Mouse (Mus musculus): ENCODE results near the gene Slc30a2.

GRCm38 (mm10) chr4:134352929-134353328, 9.9 kb downstream of the Slc30a2 start:
- no peak for TF ChIP-seq CTCF (IDR thresholded peaks at IDR 0.05; ENCODE audit: borderline replicate concordance, insufficient read depth, low read depth, low read length)
- TF ChIP-seq POLR2A (IDR thresholded peaks at IDR 0.05; ENCODE audit: borderline replicate concordance, insufficient read depth, low read length): no peak

Data from cerebellum, adult 2 months (tissue).